29 mouse cellular contexts compared by ENCODE assay signal in genomic region chr1:106177868-106178790, GRCm38 (mm10). TPM values are rescaled to one million over a fixed set of nuclear protein-coding genes. Genes with fewer than 3 reads are reported as not detected.
DNase-seq lines count a peak whose midpoint lies in the region; ATAC-seq and TF ChIP-seq lines count a peak whose summit lies in the region.
"Had no signal": no experiment of that assay in that cellular context is flagged by ENCODE, and none has a peak within 500 bp of the region (broad histone marks: within the 10 kb centered on the region; RNA-seq: fewer than 3 reads in every experiment).

No protein-coding gene starts in this region.

- 68% methylated on average over 8 of the region's 8 CpGs for WGBS in kidney, adult 2 months
- WGBS in kidney, embryonic 16.5 days = 65% methylated on average over 8 of the region's 8 CpGs

- H3K9me3 ChIP-seq in kidney, embryonic 16.5 days (ENCODE audit: low read length) = no peaks in the 10 kb centered on the region
- H3K9me3 ChIP-seq: heart, embryonic 10.5 days; hindbrain, embryonic 13.5 days; liver, embryonic 13.5 days; neural tube, embryonic 12.5 days; stomach, embryonic 15.5 days had no signal

- peak overlapping the region; percentile 16; the same call in 1 of the 2 replicates for H3K27ac ChIP-seq in kidney, adult 2 months (ENCODE audit: insufficient read depth, low read depth, low read length)
- no peak overlapping the region for H3K27ac ChIP-seq in kidney, embryonic 16.5 days (ENCODE audit: low read length)
- H3K27ac ChIP-seq: heart, embryonic 10.5 days; hindbrain, embryonic 13.5 days; liver, embryonic 13.5 days; macrophage; neural tube, embryonic 12.5 days; stomach, embryonic 15.5 days had no signal

- ATAC-seq in kidney, embryonic 16.5 days (ENCODE audit: low FRiP score, low TSS enrichment) = no peak
- ATAC-seq: forebrain, embryonic 16.5 days; intestine, postnatal 0 days; midbrain, embryonic 16.5 days; Patski had no signal

- H3K4me3 ChIP-seq in kidney, adult 2 months (ENCODE audit: insufficient read depth, low read depth, low read length) = no peak overlapping the region
- no peak overlapping the region for H3K4me3 ChIP-seq in kidney, embryonic 16.5 days (ENCODE audit: low read length)
- H3K4me3 ChIP-seq: heart, embryonic 10.5 days; hindbrain, embryonic 13.5 days; liver, embryonic 13.5 days; myocyte; neural tube, embryonic 12.5 days; stomach, embryonic 15.5 days had no signal

- no peak overlapping the region for H3K9ac ChIP-seq in kidney, embryonic 16.5 days (replicated peaks; ENCODE audit: low read length)
- H3K9ac ChIP-seq: hindbrain, embryonic 13.5 days; liver, embryonic 13.5 days; neural tube, embryonic 12.5 days; stomach, embryonic 15.5 days had no signal

- TF ChIP-seq CTCF in kidney, adult 2 months (conservative IDR thresholded peaks at IDR 0.05; ENCODE audit: insufficient read depth, insufficient read length, low read depth, low read length) = no peak

- H3K27me3 ChIP-seq in kidney, adult 2 months (replicated peaks; ENCODE audit: control insufficient read depth, insufficient read depth, low read length) = no peaks in the 10 kb centered on the region
- no peaks in the 10 kb centered on the region for H3K27me3 ChIP-seq in kidney, embryonic 16.5 days (ENCODE audit: insufficient read depth, low read length)
- H3K27me3 ChIP-seq: hindbrain, embryonic 13.5 days; neural tube, embryonic 12.5 days; Patski; stomach, embryonic 15.5 days had no signal

- no peak for TF ChIP-seq POLR2A in kidney, adult 2 months (IDR thresholded peaks at IDR 0.05; ENCODE audit: low read depth, low read length)

- H3K36me3 ChIP-seq in kidney, adult 2 months (ENCODE audit: control insufficient read depth, insufficient read depth, low read length) = no peaks in the 10 kb centered on the region
- no peaks in the 10 kb centered on the region for H3K36me3 ChIP-seq in kidney, embryonic 16.5 days (ENCODE audit: insufficient read depth, low read length)
- H3K36me3 ChIP-seq: heart, embryonic 10.5 days; hindbrain, embryonic 13.5 days; liver, embryonic 13.5 days; neural tube, embryonic 12.5 days; stomach, embryonic 15.5 days had no signal

- no peak overlapping the region for H3K4me2 ChIP-seq in kidney, embryonic 16.5 days (replicated peaks; ENCODE audit: low read depth, low read length)
- H3K4me2 ChIP-seq: liver, embryonic 13.5 days; neural tube, embryonic 12.5 days; stomach, embryonic 15.5 days had no signal

- H3K4me1 ChIP-seq in kidney, adult 2 months (ENCODE audit: control insufficient read depth, insufficient read depth, low read length) = peaks cover 7% of the 10 kb centered on the region; the same call in 1 of the 2 replicates
- peaks cover 23% of the 10 kb centered on the region for H3K4me1 ChIP-seq in kidney, embryonic 16.5 days (ENCODE audit: insufficient read depth, low read length)

- peak; percentile 77 for DNase-seq in heart, adult 11 months
- DNase-seq in heart, postnatal 14 days = no peak
- DNase-seq in kidney, adult 2 months = no peak
- peak; percentile 25 for DNase-seq in 3T3-L1 (ENCODE audit: low read depth, low spot score)
- peak; percentile 76 for DNase-seq in Muller cell, postnatal 12 days (ENCODE audit: inconsistent ontology term)
- no peak for DNase-seq in MN1 (ENCODE audit: low spot score)
- DNase-seq in adrenal gland, postnatal 14 days = no peak
- DNase-seq: adrenal gland, postnatal 25 days; B cell, adult 2 months; cerebellum, adult 11-12 months; cerebellum, adult 9-11 months; heart, postnatal 36 days; kidney, postnatal 25 days; layer of hippocampus, postnatal 36 days; left cerebral cortex, postnatal 4 days; liver, embryonic 13.5 days; lung, adult 2 months; lung, postnatal 10 days had no signal

- intact Hi-C loops in heart, postnatal 14 days (cut with DNase I) = loop anchor here (10.0 kb wide), 1 partner anchor 183 kb away; the partner anchor contains the start of gene Zcchc2

RNA-seq across cellular contexts. Expression of gene Phlpp1, which starts 6.6 kb away (rescaled TPM):
- 10 to 100 TPM; 19.7 TPM for total RNA-seq in heart, postnatal 14 days (2021)
- 10.2 and 12.0 TPM in 2 replicates for polyA plus RNA-seq in kidney, adult 2 months (2012; rRNA removed)
- polyA plus RNA-seq in kidney, embryonic 16.5 days (2015; fragmentation: Nextera tagmentation; extraction: Ambion mirVana) = 3.0 and 3.4 TPM in 2 replicates
- total RNA-seq in adrenal gland, postnatal 14 days (2021) = 19.3 and 19.4 TPM in 2 replicates

Comparison
In these comparisons a context has a peak if more than half of its experiments do, and no peak if none do; other contexts are left out.
1. DNase-seq: peak in heart, adult 11 months (single experiment), 3T3-L1 (single experiment) and Muller cell, postnatal 12 days (single experiment); none in heart, postnatal 14 days (0 of 2), kidney, adult 2 months (single experiment), MN1 (single experiment) and adrenal gland, postnatal 14 days (single experiment).